Mouse (Mus musculus): Measurements from ENCODE around the gene Rnf217. TPM values are rescaled to one million over a fixed set of nuclear protein-coding genes. Genes with fewer than 3 reads are reported as not detected.

Rnf217 gene
- polyA plus RNA-seq, 1 experiment from 2014 or later: 1.4 TPM

- Histone ChIP-seq H3K27ac (ENCODE audit: low read depth, low read length) (no peak within 1 kb of the TSS), H3K27me3 (ENCODE audit: control insufficient read depth, insufficient read depth, low read length) (no peaks in the 10 kb centered on the region), H3K9me3 (ENCODE audit: control insufficient read depth, low read length) (no peaks in the 10 kb centered on the region), H3K4me2 (peak within 1 kb of the TSS; percentile 74), H3K4me1 (ENCODE audit: control insufficient read depth, insufficient read depth, low read length) (0 out of 2 replicates have a peak, but pooled peaks cover 2% of the 10 kb centered on the region), H3K9ac (ENCODE audit: low read length) (peak within 1 kb of the TSS; percentile 61), H3K4me3 (ENCODE audit: low read depth, low read length) (peak within 1 kb of the TSS; percentile 58), H3K36me3 (ENCODE audit: control insufficient read depth, insufficient read depth, low read length) (no peaks in the 10 kb centered on the region)
- 2% methylated on average over 59 of the region's 59 CpGs for WGBS
- ATAC-seq (ENCODE audit: low FRiP score): peak; percentile 100
- peak; percentile 99 for DNase-seq (ENCODE audit: low spot score, missing footprints)
Observed at GRCm38 (mm10) chr10:31445291-31446124, 163.5 kb downstream of the Rnf217 start, which contains the start of gene Tpd52l1. TSS of gene Tpd52l1 (minus strand) at chr10:31445958.

- Histone ChIP-seq H3K27ac (ENCODE audit: low read depth, low read length) (no peak overlapping the region), H3K4me2 (no peak overlapping the region), H3K4me1 (ENCODE audit: control insufficient read depth, insufficient read depth, low read length) (0 out of 2 replicates have a peak, but pooled peaks cover 2% of the 10 kb centered on the region), H3K36me3 (ENCODE audit: control insufficient read depth, insufficient read depth, low read length) (no peaks in the 10 kb centered on the region), H3K27me3 (ENCODE audit: control insufficient read depth, insufficient read depth, low read length) (no peaks in the 10 kb centered on the region), H3K9ac (ENCODE audit: low read length) (no peak overlapping the region), H3K9me3 (ENCODE audit: control insufficient read depth, low read length) (no peaks in the 10 kb centered on the region), H3K4me3 (ENCODE audit: low read depth, low read length) (no peak overlapping the region)
- ATAC-seq (ENCODE audit: low FRiP score) (no peak), DNase-seq (ENCODE audit: low spot score, missing footprints) (no peak)
- WGBS: 76% methylated on average over 7 of the region's 7 CpGs
Observed at GRCm38 (mm10) chr10:31444206-31444605, 164.8 kb downstream of the Rnf217 start.

Other genes with a start within 250 kb of the Rnf217 start
- 33.7 and 34.3 TPM in 2 replicates for gene Tpd52l1, start 163.2 kb downstream of the Rnf217 start, polyA plus RNA-seq (2014; fragmentation: Nextera tagmentation; extraction: Ambion mirVana)

Measured in midbrain, embryonic 11.5 days (tissue).